Mouse (Mus musculus) erythroblast, adult 5-6 weeks (primary cell): ENCODE data around the gene E330034G19Rik. TPM values are rescaled to one million over a fixed set of nuclear protein-coding genes. Genes with fewer than 3 reads are reported as not detected.
"Not testable (repeated sequence)": the region's sequence is repeated elsewhere in the genome, so short reads cannot be mapped to it uniquely, and the experiment has no call there.

Experiments
- ATAC-seq: replicated peaks from 2 replicates; pipeline ENCODE4 v1.8.0; 2016; ENCODE audit warnings: moderate number of reproducible peaks, mild to moderate bottlenecking, moderate TSS enrichment, inconsistent platforms; ENCODE audit not compliant: poor library complexity, low FRiP score, severe bottlenecking
- total RNA-seq, 2 experiments: library from RNA; stranded (forward) in 1 of 2; stranded (reverse) in 1 of 2; fragments of 150-400 nt in 1 of 2; fragments of 200-764, 138-1000 nt in 1 of 2; gene quantifications; 2 replicates each; pipeline versions ENCODE4 v1.2.3 to v1.2.4; 2015 to 2017; ENCODE audit warnings: low replicate concordance in 2 of 2

The E330034G19Rik gene
- total RNA-seq (2015; ENCODE audit: low replicate concordance) (not detected in 2 replicates), total RNA-seq (2017; ENCODE audit: low replicate concordance) (not detected in 2 replicates)

DNA sequence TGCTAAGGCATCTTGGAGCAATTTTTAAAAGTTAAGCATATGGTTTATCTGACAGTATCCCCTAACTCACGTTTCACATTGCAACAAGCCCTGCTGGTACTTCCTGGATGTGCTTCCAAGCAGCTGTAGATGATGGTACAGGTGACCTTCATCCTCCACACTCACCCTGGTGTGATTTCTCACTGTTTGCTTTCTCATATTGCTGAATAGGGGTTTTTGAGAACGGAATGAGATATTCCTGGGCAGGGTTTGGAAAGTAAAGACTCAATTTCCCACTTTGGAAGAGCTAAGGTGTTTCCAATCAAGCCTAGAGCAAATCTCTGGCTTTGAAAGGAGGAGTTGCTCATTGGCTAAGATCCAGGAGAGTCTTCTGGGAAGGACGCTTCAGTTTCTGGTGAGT is at the start of gene E330034G19Rik:
E330034G19Rik (plus strand) TSS at position 301 of the 400 bp plus-strand sequence.
- no peak for ATAC-seq

GRCm38 (mm10) chr14:24244330-24245176 is 48.5 kb upstream of the E330034G19Rik start:
- ATAC-seq: no peak

DNA sequence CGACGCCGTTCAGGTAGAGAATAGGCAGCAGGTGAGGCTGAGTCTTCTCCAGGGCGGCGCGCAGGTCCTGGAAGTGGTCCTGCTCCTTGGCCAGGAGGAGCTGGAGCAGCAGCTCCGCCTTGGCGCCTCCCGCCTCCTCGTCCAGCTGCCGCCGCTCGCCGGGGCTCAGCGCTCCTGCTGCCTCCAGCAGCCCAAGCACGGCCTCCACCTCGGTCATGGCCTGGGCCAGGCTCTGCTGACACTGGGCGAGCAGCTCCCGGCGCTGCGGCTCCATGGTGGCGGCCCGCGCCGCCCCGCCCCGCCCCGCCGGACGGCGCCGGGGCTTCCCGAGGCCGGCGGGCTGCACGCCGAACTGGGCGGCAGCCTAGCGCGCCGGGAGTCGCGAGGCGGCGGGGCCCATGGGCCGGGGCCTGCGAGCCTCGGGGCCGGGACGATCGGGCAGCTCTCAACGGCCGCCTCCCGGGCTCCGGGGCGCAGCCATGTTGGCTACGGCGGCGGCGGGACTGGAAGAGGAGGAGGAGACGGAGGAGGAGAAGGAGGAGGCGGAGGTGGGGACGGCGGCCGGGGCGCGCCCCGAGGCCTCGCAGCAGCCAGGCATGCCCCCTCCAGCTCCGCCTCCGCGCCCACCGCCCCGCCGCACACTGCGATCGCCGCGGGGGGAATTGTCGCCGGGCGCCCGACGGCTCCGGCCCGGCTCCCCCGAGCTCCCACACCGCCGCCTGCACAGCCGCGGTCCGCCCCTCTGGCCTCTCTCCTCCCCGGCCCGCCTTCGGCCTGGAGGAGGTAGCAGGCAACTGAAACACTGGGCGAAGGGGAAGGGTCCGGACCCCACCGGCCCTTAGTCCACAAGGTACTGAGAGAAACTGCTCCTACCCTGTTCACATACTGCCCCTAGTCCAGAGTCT is 47.6 kb upstream of the E330034G19Rik start, which contains the start of gene Dlg5:
Dlg5 (minus strand) TSS at position 744 of the 905 bp plus-strand sequence.
- no peak for ATAC-seq

DNA sequence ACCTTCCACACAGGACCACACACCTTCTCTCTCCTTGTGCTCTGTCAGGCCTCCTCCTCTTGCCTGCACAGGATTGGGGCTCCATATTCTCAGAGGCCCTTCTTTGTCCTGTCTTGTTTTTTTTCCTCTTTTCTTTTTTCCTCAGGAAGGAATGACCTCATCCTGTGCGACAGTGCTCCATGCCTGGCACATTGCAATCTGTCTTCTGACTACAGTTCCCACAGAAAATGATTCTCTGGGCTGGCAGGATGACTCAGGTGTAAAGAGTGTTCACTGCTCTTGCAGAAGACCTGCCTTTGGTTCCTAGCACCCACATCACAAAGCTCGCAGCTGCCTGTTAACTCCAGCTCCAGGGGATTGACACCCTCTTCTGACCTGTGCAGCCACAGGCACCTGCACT is 43.1 kb upstream of the E330034G19Rik start:
- no peak for ATAC-seq

DNA sequence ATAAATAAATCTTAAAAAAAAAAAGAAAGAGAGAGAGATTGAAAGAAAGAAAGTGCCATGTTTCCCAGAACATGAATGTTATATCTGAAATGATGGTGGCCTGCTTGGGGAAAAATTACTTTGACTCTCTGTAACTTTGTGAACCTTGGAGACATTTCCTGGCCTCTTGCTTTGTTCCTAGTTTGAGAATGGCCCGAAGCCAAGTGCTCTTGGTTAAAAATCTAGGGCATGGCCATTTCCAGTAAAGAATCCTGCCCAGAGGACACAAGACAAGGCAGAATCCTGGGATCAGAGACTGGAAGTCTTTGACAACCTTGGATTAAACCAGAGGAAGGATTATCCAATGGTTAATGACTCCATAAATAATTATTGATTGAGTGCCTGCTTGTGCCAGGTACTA is 41.7 kb upstream of the E330034G19Rik start:
- ATAC-seq: no peak

DNA sequence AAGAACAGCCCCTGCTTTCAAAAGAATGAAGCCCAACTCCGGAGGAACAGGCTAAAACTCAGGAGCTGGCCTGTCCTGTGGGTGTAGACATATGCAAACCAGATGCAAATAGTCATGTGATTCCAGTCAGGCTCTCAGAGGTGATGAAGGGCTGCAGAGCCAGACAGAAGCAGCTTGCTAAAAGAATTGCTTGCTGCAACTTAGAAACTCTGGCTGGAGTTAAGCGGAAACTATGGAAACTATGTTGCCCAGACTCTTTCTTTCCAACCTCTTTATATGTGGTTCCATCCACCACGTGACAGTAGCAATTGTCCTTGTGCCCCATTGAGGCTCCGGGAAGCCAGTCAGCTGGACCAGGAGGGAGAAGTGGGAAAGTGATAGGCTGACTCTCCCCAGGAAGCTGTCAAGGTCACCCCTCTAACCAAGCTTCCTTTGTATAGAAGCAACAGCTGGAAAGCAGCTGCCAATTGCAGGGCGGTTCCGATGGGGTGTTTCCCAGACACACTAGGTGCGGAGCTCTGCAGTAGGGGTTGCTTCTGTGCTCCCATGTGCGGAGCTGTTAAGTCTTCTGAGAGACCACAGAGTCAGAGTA is 39.3 kb upstream of the E330034G19Rik start:
- ATAC-seq: no peak

- ATAC-seq: no peak
Measured at GRCm38 (mm10) chr14:24255956-24256355, 37.1 kb upstream of the E330034G19Rik start.

GRCm38 (mm10) chr14:24260391-24260790 is 32.6 kb upstream of the E330034G19Rik start:
- no peak for ATAC-seq

- no peak for ATAC-seq
Measured at GRCm38 (mm10) chr14:24262382-24262781, 30.6 kb upstream of the E330034G19Rik start.

DNA sequence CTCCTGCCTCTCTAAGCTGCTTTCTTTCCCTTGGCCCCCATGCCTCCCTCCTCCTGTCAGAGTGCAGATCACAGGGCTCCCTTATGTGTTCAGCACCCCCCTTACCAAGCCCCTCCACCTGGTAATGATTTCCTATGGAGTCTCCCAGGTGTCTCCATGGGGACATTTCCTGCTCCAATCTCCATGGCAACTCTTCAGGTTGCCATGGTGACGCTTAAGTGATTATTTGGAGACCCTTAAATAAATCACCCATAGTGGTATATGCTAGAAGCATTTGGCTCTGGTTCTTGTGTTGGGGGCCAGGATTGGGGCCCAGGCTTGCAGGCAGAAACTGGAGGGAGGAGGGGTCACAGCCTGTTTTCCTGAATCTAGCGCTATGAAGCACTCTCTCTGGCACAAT is 30.1 kb upstream of the E330034G19Rik start:
- no peak for ATAC-seq

- no peak for ATAC-seq
Measured at GRCm38 (mm10) chr14:24269571-24269970, 23.4 kb upstream of the E330034G19Rik start.

GRCm38 (mm10) chr14:24273575-24273974 is 19.4 kb upstream of the E330034G19Rik start:
- ATAC-seq: no peak

- ATAC-seq: no peak
Measured at GRCm38 (mm10) chr14:24275534-24275933, 17.5 kb upstream of the E330034G19Rik start.

DNA sequence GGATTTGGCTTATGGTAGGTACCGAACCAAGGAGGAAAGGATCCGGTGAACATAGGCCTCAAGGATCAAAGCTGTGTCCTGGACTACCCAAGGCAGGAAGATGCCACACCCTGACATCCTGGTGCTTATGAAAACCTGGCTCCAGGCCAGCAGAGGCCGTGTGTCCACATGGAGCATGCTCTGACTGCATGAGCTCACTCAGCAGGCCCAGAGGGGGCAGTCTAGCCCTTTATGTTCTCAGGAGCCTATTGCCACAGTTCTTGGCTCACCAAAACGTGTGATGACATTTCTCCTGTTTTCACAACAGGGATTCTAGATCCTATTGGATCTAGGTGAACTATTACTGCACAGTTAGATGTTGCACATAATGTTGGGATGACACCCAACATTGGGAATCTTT is 11.7 kb upstream of the E330034G19Rik start:
- ATAC-seq: no peak

GRCm38 (mm10) chr14:24282276-24282675 is 10.7 kb upstream of the E330034G19Rik start:
- no peak for ATAC-seq

DNA sequence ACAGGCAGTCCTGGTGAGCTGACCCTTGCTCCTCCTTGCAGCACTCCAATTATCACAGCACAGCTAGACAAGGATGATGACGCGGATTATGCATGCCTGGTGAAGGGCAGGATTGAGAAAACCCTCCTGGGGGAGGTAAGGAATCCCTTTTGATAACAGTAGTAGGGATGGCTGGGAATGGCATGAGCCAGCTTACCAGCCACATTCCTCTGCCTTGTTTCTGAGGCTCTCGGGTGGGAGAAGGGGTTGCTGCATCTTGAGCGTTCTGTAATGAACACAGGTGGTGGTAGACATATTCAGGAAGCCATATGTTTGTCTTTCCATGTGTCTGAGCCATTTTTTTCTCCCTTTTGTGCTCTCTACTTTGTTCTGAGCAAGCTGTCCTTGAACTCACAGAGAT is 6.9 kb upstream of the E330034G19Rik start:
- ATAC-seq: no peak

DNA sequence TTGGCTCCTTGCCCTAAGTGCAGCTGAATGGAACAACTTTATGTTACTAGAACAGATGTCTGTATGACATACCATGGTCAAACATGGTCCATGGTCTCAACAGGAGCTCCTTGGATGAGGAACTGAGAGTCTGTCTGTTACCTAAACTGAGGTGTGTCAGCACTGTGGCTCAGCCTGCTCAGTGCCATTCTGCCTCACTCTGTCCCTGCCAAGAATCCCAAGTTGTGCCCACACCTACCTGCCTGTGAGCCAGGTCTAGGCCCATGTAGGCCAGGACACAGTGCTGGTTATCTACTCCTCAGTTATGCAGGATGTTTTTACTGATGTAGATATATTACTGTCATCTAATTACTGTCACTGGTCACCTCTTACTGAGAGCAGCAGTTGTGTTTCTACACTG is 2.3 kb upstream of the E330034G19Rik start:
- no peak for ATAC-seq

- ATAC-seq: no peak
Measured at GRCm38 (mm10) chr14:24293631-24294030, 617 bp downstream of the E330034G19Rik start.

- not testable (repeated sequence) for ATAC-seq
Measured at GRCm38 (mm10) chr14:24302126-24302525, 9.1 kb downstream of the E330034G19Rik start.

DNA sequence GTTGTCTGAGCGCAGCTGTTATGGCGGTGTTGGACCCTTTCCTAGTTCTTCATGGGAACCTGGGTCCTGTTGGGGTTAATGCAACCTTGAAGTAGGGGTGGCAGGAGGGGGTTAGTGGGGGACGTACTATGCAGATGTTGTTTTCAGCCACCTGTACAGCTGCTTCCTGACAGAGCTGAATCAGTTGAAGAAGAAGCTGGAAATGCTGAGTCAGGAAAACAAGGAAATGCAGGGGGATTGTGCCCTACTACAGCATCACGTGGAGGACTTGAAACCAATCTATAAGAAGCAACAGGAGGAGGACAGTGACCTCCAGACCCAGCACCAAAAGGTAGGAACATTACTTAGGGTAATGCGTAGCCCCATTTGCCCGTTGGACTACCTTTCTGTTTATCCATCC is 13.7 kb downstream of the E330034G19Rik start:
- ATAC-seq: no peak
